Mouse (Mus musculus) midbrain, embryonic 10.5 days (tissue): Measurements from ENCODE around the gene Nsmce4a. TPM values are rescaled to one million over a fixed set of nuclear protein-coding genes. Genes with fewer than 3 reads are reported as not detected.
"Not testable (repeated sequence)": the region's sequence is repeated elsewhere in the genome, so short reads cannot be mapped to it uniquely, and the experiment has no call there.

Experiments
- DNase-seq: peaks from one replicate; pipeline ENCODE4 v3.0.0-alpha.2; 2017; ENCODE audit warnings: low spot score
- H3K27ac ChIP-seq: fragments of 300-500 bp; sonication (generic); replicated peaks from 2 replicates; pipeline ENCODE4 v1.5.1; 2016; ENCODE audit warnings: mild to moderate bottlenecking
- H3K27me3 ChIP-seq: fragments of 300-500 bp; sonication (generic); 2 replicates; pipeline ENCODE4 v1.6.1; 2016; ENCODE audit warnings: low read depth, mild to moderate bottlenecking; ENCODE audit not compliant: poor library complexity, severe bottlenecking
- H3K36me3 ChIP-seq: fragments of 300-500 bp; sonication (generic); 2 replicates; pipeline ENCODE4 v1.6.1; 2016; ENCODE audit warnings: mild to moderate bottlenecking, moderate library complexity
- H3K4me1 ChIP-seq: fragments of 300-500 bp; sonication (generic); 2 replicates; pipeline ENCODE4 v1.6.1; 2016
- H3K4me3 ChIP-seq: fragments of 300-500 bp; sonication (generic); 2 replicates; pipeline ENCODE4 v1.5.1; 2016; ENCODE audit warnings: mild to moderate bottlenecking, moderate library complexity
- H3K9me3 ChIP-seq: fragments of 300-500 bp; sonication (generic); replicated peaks from 2 replicates; pipeline ENCODE4 v1.6.1; 2016; ENCODE audit warnings: mild to moderate bottlenecking
- WGBS: fragments of 180-500 bp; shearing (Covaris S2); methylation state at CpG from one replicate; pipeline ENCODE4 v1.1.7; 2016; 5-methylcytosine and 5-hydroxymethylcytosine counted together
- polyA plus RNA-seq: library from polyadenylated mRNA; unstranded; fragments of >200 nt; fragmentation: Nextera tagmentation; extraction: Ambion mirVana; gene quantifications from 2 replicates; pipeline ENCODE4 v1.2.1, GENCODE M21; 2016

Nsmce4a gene
- polyA plus RNA-seq, 1 experiment from 2014 or later = 203 TPM

DNA sequence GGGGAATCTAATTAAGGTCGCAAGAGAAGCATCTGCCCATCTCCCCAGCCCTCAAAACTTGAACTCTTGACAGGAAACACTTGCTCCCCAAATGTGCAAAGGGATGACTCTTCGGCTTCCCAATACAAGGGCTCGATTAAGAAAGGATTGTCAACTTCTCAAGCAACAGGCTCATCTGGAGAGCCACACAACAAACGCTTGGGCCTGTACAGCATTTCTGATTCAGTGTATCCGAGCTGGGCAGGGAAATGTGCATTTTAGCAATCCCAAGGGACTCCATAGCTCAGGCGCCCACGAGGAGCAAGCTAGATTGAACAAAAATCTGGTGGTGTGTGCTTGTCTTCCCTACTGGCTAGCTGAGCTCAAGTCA, 26.5 kb downstream of the Nsmce4a start:
- H3K4me3 ChIP-seq = peak overlapping the region; percentile 85
- DNase-seq = no peak
- H3K27me3 ChIP-seq = no peaks in the 10 kb centered on the region
- WGBS = 9% methylated on average over 7 of the region's 7 CpGs
- peaks cover 19% of the 10 kb centered on the region for H3K4me1 ChIP-seq
- H3K9me3 ChIP-seq = 0 out of 2 replicates have a peak, but pooled peaks cover 4% of the 10 kb centered on the region
- H3K36me3 ChIP-seq = peaks cover 43% of the 10 kb centered on the region
- peak overlapping the region; percentile 99 for H3K27ac ChIP-seq

DNA sequence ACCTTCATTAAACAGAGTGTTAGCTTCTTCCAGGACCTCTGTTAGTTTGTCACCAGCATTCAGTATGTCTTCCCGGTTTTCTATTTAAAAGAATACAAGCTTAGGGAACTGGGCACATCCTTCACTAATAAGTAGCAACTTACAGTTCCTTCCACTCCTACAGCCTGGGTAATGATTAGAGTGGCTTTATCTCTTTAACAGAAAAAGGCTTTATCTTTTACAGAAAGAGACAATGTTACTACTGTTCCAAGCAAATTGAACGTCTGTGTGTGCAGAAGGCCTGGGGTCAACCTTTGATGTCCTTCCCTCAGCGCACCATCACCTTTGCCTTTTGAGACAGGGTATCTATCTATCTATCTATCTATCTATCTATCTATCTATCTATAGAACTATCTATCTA, 27.0 kb downstream of the Nsmce4a start:
- no peak for DNase-seq
- Histone ChIP-seq H3K4me1 (peaks cover 19% of the 10 kb centered on the region), H3K9me3 (0 out of 2 replicates have a peak, but pooled peaks cover 4% of the 10 kb centered on the region), H3K36me3 (peaks cover 48% of the 10 kb centered on the region), H3K27ac (peak overlapping the region; percentile 99), H3K4me3 (peak overlapping the region; percentile 85), H3K27me3 (no peaks in the 10 kb centered on the region)
- 75% methylated on average over 3 of the region's 3 CpGs for WGBS

DNA sequence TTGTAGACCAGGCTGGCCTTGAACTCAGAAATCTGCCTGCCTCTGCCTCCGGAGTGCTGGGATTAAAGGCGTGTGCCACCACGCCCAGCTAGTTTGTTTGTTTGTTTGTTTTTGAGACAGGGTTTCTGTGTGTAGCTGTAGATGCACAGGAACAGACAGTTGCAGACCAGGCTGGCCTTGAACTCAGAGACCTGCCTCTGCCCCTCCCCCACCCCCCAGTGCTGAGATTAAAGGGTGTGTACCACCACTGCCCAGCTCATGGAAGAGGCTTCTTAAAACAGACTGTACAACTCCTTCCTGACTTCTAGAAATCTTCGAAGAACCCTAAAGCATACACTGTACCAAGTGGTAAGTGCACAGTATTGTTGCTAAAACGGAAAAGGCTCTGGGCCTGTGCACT, 27.5 kb downstream of the Nsmce4a start:
- H3K27me3 ChIP-seq = no peaks in the 10 kb centered on the region
- peak overlapping the region; percentile 85 for H3K4me3 ChIP-seq
- peak overlapping the region; percentile 99; the same call in 1 of the 2 replicates for H3K27ac ChIP-seq
- 0 out of 2 replicates have a peak, but pooled peaks cover 4% of the 10 kb centered on the region for H3K9me3 ChIP-seq
- no peak for DNase-seq
- 95% methylated on average over 5 of the region's 5 CpGs for WGBS
- peaks cover 19% of the 10 kb centered on the region for H3K4me1 ChIP-seq
- H3K36me3 ChIP-seq = peaks cover 53% of the 10 kb centered on the region

DNA sequence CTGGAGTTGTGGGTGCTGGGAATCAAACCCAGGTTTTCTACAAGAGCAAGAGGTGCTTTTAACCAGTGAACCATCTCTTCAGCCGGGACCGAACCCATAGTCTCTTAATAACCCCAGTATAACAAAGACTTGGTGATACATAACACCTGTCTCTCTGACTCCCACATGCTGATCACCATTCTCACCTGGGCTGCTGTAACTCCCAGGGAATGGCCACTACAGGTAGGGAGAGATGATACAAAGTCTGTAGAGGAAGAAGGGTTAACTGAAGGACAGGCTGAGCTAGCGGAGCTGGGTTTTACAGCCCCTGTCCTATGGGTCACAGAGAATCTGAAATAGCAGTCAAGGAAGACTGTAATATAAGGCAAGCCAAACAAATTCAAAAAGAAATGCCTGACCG, 29.7 kb downstream of the Nsmce4a start:
- 99% methylated on average over 4 of the region's 4 CpGs for WGBS
- H3K27me3 ChIP-seq = no peaks in the 10 kb centered on the region
- no peak overlapping the region for H3K4me3 ChIP-seq
- no peak for DNase-seq
- H3K36me3 ChIP-seq = peaks cover 75% of the 10 kb centered on the region
- H3K9me3 ChIP-seq = 0 out of 2 replicates have a peak, but pooled peaks cover 4% of the 10 kb centered on the region
- no peak overlapping the region for H3K27ac ChIP-seq
- peaks cover 19% of the 10 kb centered on the region for H3K4me1 ChIP-seq

DNA sequence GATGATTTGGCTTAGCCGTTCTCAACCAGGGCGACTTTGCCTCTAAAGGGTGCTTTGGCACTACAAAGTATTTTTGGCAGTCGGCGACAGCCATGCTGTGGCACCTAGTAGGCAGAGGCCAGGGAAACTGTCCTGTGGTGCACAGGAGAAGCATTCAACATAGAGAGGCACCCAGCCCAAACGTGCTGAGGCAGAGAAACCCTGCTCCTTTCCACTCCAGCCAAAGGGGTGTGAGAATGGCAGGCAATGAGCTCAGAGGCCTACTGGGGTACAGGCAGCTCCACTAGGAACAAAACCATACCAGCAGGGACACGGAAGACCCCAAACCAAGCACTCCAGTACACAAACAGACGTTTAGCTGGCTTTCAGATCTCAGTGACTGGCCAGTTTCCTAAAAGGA, 32.7 kb downstream of the Nsmce4a start:
- Histone ChIP-seq H3K27me3 (no peaks in the 10 kb centered on the region), H3K4me1 (peaks cover 4% of the 10 kb centered on the region; the same call in 1 of the 2 replicates), H3K4me3 (no peak overlapping the region), H3K27ac (no peak overlapping the region), H3K9me3 (0 out of 2 replicates have a peak, but pooled peaks cover 4% of the 10 kb centered on the region), H3K36me3 (peaks cover 100% of the 10 kb centered on the region)
- 92% methylated on average over 7 of the region's 7 CpGs for WGBS
- DNase-seq = no peak

DNA sequence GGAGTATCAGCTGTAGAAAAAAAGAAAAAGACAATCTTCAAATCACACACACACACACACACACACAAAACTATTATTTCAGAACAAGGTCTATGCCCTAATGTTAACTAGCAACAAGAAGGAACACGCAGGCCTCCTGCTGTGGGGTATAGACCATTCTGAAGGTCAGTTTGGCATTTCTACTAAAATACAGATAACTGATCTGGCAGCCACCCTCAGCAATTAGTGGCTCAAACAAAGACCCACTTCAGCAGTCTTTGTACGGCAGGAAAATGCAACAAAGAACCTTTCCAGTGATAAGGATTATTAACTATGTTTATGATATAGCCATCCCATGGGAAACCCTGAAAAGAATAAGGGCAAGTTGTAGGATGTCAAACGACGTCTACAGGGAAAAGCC, 35.9 kb downstream of the Nsmce4a start:
- H3K27me3 ChIP-seq = no peaks in the 10 kb centered on the region
- peaks cover 100% of the 10 kb centered on the region for H3K36me3 ChIP-seq
- H3K4me3 ChIP-seq = no peak overlapping the region
- no peak for DNase-seq
- 92% methylated on average over 4 of the region's 4 CpGs for WGBS
- H3K9me3 ChIP-seq = no peaks in the 10 kb centered on the region
- no peak overlapping the region for H3K27ac ChIP-seq
- H3K4me1 ChIP-seq = peaks cover 3% of the 10 kb centered on the region; the same call in 1 of the 2 replicates

DNA sequence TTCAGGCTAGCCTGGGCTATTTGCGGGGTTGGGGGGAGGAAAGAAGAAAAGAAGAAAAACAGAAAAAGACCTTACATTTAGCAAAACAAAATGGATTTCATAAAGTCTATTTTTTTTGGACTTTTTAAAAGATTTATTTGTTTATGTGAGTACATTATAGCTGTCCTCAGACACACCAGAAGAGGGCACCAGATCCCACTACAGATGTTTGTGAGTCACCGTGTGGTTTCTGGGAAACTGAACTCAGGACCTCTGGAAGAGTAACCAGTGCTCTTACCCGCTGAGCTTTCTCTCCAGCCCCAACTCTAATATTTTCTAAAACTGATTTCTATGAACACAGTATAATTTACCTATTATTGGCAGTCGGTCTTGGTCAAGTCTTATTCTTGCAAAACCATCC, 37.7 kb downstream of the Nsmce4a start:
- Histone ChIP-seq H3K4me3 (no peak overlapping the region), H3K27ac (no peak overlapping the region), H3K36me3 (peaks cover 100% of the 10 kb centered on the region), H3K27me3 (no peaks in the 10 kb centered on the region), H3K4me1 (peaks cover 3% of the 10 kb centered on the region; the same call in 1 of the 2 replicates), H3K9me3 (no peaks in the 10 kb centered on the region)
- WGBS = 93% methylated on average over 4 of the region's 4 CpGs
- DNase-seq = no peak

DNA sequence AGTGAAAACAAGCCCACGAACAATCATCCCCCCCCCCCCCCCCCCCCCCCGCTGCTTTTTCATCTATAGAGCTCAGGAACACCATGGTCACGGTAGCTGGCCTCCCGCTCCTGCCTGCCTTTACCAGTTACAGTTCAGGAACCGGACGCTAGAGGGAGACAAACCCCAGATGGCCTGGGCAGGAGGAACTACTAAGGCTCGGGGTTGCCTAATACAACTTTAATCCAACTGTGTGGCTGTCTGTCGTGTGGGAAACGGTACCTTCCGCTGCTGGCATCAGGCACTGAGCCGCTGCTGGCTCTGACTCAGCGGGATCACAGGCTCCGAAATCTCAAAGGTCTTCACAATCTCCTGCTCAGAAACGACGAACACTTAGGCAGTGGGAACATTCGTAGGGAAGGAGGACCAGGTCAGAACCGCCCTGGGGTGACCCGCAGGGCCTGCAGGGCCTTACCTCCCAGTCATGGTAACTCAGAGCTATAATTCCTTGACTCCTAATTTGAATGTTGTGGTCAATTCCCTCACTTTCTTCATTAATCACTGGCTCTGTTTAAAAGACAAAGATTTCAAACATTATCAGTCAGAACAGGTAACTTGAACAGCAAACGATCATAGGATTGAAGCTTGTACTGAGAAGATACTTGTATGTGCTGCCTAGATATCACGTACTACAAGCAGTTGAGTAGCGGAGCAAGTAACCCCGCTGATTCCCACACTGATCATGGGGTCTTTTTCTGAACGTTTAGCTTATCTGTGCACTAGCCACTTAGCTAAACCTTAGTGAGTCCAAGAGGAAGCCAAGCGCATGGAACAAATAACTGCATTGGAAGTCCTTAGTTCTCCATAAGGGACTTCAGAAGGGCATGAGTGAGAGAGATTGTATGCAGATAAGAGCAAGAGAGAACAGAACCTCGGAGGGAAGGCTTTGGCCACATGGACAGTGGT, 39.3 kb downstream of the Nsmce4a start:
- peak; percentile 87 for DNase-seq
- Histone ChIP-seq H3K27ac (0 out of 2 replicates have a peak overlapping the region, but pooled peaks have one; percentile 52), H3K4me3 (no peak overlapping the region), H3K4me1 (peaks cover 3% of the 10 kb centered on the region; the same call in 1 of the 2 replicates), H3K36me3 (peaks cover 98% of the 10 kb centered on the region), H3K27me3 (no peaks in the 10 kb centered on the region), H3K9me3 (no peaks in the 10 kb centered on the region)
- 56% methylated on average over 24 of the region's 25 CpGs for WGBS

DNA sequence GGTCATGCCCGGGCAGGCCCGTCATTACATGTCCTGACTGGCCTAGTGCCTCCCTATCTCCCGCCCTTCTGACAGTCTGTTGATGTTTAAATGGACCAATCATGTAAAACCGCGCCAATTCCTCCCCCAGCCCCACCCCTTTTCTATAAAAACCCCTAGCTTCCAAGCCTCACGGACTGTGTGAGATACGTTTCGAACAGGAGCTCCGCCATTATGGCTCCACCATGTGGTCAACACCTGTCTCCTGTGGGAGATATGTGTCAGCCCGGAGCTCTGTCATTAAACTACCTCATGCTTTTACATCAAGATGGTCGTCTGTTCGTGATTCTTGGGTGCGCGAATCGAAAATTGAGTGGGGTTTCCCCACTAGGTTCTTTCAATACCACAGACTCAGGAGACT, 41.8 kb downstream of the Nsmce4a start:
- not testable (repeated sequence) for H3K27me3 ChIP-seq, H3K4me1 ChIP-seq, DNase-seq, H3K9me3 ChIP-seq, H3K4me3 ChIP-seq, H3K27ac ChIP-seq
- H3K36me3 ChIP-seq = peaks cover 76% of the 10 kb centered on the region
- 96% methylated on average over 15 of the region's 15 CpGs for whole genome bisulfite sequencing

DNA sequence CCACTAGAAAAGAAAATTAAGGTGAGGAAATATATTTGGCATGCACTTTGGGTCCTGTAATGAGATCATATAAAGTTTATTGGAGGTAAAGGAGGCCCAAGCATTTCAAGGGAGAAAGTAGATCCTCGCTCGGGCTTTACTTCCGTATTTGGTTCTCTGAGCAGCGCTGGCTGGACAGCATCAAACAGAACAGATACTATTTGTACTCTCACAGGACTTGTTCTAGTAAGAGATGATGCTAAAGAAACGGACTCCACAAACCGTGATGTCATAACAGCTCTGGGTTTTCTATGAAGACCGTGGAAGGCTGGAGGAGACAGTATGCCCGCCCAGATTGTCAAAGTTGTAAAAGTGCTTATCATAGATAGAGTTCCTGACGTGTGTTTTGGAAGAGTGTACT, 45.6 kb downstream of the Nsmce4a start:
- no peak overlapping the region for H3K27ac ChIP-seq
- no peak overlapping the region for H3K4me3 ChIP-seq
- no peaks in the 10 kb centered on the region for H3K9me3 ChIP-seq
- peaks cover 38% of the 10 kb centered on the region for H3K36me3 ChIP-seq
- 89% methylated on average over 9 of the region's 9 CpGs for WGBS
- H3K4me1 ChIP-seq = no peaks in the 10 kb centered on the region
- no peak for DNase-seq
- H3K27me3 ChIP-seq = no peaks in the 10 kb centered on the region

DNA sequence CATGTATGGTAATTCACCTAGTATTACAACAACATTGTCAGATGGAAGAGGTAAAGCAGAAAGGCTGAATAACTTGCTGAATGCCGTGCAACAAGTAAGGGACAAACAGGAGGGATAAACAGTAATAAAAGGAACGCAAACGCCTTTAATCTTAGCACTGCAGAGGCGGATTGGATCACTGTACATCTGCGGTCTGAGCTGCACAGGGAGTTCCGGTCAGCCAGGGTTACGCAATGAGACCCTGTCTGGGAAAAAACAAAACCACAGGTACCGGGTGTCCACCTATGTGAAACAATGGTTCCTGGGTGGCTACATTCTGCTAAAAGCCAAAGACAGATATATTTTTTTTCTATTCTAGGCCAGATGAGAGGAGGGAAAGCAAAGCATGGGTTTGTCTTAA, 49.5 kb downstream of the Nsmce4a start:
- Histone ChIP-seq H3K27ac (no peak overlapping the region), H3K36me3 (peaks cover 2% of the 10 kb centered on the region; the same call in 1 of the 2 replicates), H3K4me1 (peaks cover 14% of the 10 kb centered on the region), H3K9me3 (no peaks in the 10 kb centered on the region), H3K27me3 (no peaks in the 10 kb centered on the region), H3K4me3 (no peak overlapping the region)
- WGBS = 94% methylated on average over 8 of the region's 8 CpGs
- DNase-seq = no peak

DNA sequence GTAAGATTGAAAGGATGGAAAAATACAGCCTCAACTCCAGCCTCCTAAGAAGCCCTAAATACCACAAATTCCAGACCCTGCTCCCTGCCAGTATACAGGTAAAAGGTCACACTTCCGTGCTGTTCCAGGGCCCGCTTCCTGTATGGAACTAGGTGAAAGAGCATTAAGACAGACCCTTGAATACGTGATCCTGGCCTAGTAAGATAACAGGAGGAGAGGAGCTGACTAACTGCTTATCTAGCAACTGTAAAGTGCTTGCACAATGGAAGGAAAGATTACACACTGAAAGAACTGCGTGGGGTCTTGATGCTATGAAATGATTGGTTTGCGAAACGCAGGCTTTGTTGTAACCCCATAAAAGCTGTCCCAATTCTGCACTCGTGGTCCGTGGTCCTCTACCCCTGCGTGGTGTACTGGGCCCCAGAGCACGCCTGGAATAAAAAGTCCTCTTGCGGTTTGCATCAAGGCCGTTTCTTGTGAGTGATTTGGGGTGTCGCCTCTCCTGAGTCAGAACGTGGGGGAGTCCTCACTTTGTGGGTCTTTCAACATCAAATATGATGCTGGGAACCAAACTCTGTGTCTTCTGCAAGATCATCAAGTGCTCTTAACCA, 52.0 kb downstream of the Nsmce4a start:
- Histone ChIP-seq H3K9me3 (no peaks in the 10 kb centered on the region), H3K27ac (no peak overlapping the region), H3K4me1 (peaks cover 27% of the 10 kb centered on the region), H3K4me3 (no peak overlapping the region), H3K27me3 (no peaks in the 10 kb centered on the region), H3K36me3 (no peaks in the 10 kb centered on the region)
- WGBS = 90% methylated on average over 14 of the region's 14 CpGs
- no peak for DNase-seq

DNA sequence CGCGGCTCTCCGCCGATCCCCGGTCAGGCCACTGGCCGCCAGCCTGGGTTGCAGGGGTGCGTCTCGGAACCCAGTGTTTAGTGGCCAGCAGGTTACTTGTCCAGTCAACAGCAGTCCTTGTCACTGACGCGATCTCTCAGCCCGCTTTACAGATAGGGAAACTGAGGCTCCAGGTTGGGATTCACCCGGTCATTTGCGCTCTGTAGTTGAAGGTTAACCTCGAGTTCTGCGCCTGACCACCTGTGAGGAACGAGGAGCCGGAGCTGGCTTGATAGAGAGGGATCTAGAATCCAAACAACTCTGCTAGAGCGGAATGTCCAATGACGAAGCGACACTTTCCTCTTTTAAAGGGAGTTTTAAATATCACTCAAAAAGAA, 52.9 kb downstream of the Nsmce4a start, which contains the start of gene Ate1:
TSS of gene Ate1 (minus strand) at position 321 of the 377 bp plus-strand sequence.
- DNase-seq = no peak
- peak within 1 kb of the TSS; percentile 78 for H3K4me3 ChIP-seq
- 22% methylated on average over 20 of the region's 20 CpGs for WGBS
- H3K36me3 ChIP-seq = peaks cover 6% of the 10 kb centered on the region
- H3K27me3 ChIP-seq = no peaks in the 10 kb centered on the region
- H3K9me3 ChIP-seq = no peaks in the 10 kb centered on the region
- peak within 1 kb of the TSS; percentile 97 for H3K27ac ChIP-seq
- peaks cover 27% of the 10 kb centered on the region for H3K4me1 ChIP-seq
